Mouse (Mus musculus) T-helper 2 cell (primary cell): ENCODE measurements around the gene Sgca.

Experiments used
- in situ Hi-C: fragments of 300-600 bp; cut with MboI, MseI; formaldehyde crosslinking; loops from one replicate; pipeline ENCODE4 v1.15.1; 2025; ENCODE audit warnings: high pct_unique_total_duplicates

The Sgca gene

DNA sequence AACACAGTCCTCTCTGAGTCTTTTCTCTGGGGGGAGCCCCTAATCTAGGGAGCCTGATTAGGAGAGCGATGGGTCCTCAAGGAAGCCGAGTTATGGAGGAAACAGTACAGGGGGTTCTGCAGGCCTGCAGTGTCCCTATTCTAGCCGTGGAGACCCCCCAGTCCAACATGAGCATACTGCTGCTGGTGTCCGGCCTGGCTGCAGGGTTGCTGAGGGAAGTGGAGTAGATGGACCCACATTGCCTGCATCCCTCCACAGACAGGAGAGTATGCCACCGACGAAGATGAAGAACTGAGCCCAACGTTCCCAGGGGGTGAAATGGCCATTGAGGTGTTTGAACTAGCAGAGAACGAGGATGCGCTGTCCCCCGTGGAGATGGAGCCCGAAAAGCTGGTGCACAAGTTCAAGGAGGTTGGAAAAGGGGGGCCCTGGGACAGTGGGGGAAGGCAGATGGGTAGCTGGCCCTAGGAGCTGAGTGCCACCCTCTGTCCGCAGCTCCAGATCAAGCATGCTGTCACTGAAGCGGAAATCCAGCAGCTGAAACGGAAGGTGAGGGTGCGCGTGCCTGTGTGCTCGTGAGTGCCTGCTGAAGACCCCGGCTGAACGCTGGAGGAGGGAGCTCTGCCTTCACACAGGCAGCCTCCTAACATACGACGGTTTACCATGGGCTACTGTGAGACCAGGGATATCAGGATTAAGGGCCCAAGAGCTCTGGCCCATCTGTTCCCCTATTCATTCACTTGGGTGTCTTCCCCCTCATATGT, 25.6 kb upstream of the Sgca start:
- in situ Hi-C loops: no loop called here

DNA sequence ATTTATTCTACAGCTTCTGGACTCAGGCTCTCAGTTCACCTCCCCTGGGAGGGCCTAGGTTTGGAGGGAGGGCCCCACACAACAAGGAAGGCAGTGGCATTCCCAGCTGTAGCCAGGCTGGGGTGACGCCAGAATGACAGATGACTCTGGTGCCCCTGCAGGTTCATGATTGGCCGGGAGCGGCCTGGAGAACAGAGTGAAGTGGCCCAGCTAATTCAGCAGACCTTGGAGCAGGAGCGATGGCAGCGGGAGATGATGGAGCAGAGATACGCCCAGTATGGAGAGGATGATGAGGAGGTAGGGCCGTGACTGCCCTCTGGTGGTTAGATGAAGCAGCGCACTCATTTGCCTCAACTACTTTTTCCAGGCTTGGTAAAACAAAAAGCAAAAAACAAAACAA, 24.9 kb upstream of the Sgca start:
- in situ Hi-C loops: no loop called here

- in situ Hi-C loops: no loop called here
Observed at GRCm38 (mm10) chr11:95000548-95000947, 24.4 kb upstream of the Sgca start.

DNA sequence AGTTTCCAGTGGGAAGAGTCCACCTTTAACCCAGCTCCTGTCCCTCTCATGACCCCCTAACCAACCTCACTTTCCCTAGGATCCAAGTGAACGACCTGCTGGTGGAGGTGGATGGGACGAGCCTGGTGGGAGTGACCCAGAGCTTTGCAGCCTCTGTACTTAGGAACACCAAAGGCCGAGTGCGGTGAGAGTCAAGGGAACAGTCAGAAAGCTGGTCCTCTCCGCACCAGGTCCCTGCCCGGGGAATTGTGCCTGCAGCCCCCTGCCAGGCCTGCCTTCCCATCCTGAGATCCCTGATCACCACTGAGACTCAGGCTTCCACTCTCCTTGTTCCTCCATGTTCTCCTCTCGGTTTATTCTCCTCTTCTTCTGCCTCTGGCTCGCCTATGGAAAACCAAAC, 24.0 kb upstream of the Sgca start:
- in situ Hi-C loops: no loop called here

DNA sequence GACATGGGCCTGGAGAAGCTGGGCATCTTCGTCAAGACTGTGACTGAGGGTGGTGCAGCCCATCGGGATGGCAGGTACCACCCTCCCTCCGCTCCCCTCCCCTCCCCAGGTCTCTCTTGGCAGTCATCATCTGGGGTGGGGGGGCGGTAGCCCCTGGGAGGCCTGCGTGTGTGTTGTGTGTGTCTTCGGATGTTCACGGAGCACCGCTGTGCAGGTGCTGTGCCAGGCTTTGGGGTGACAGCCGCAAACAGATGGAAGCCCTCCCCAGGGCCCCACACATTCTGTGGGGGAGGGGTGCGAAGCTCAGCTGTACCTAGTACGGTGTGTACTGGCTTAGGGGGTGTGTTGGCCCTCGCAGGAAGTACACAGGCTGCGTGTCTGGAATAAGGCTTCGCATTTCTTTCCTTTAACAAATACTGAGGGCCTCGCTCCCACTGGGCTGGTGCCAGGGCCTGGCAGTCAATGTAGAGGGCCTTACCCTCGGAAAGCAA, 22.0 kb upstream of the Sgca start:
- in situ Hi-C loops: no loop called here

DNA sequence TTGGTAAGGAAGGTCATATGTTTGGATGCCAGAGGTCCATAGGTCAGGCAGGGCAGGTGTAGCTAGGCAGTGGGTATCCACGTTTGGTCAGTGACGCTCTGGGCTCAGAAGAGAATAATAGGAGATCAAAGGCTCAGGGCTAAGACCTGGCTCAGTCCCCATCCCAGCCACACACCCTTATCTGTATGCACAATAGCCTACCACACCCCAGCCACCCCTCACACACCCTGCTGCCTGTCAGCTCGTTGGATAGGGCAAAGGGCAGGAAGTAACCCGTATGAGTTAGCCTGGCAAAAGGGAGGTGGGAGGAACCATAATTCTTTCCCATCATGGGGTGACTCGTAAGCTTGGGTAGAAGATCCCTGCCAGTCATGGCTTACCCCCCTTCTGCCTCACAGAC, 21.5 kb upstream of the Sgca start:
- in situ Hi-C loops: no loop called here

GRCm38 (mm10) chr11:94996984-94997383, 20.9 kb upstream of the Sgca start:
- in situ Hi-C loops: no loop called here

DNA sequence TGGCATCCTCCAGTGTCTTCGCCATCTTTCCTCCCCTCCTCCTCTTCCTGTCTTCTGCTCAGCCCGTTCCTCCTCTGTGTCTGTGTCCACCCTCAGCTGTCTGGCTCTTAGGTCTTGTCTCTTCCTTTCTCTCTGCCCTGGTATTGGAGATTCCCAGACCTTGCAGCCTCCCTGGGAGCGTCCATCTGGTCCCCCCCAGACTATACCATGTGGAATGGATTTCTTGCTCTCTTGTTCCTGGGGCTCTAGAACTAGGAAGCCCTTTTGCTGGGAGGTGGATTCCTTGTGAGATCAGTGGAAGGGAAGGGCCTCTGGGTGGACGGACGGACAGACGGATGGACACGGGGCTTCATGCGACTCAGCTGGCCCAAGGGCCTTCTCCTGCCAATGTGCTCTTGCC, 20.0 kb upstream of the Sgca start:
- in situ Hi-C loops: no loop called here

DNA sequence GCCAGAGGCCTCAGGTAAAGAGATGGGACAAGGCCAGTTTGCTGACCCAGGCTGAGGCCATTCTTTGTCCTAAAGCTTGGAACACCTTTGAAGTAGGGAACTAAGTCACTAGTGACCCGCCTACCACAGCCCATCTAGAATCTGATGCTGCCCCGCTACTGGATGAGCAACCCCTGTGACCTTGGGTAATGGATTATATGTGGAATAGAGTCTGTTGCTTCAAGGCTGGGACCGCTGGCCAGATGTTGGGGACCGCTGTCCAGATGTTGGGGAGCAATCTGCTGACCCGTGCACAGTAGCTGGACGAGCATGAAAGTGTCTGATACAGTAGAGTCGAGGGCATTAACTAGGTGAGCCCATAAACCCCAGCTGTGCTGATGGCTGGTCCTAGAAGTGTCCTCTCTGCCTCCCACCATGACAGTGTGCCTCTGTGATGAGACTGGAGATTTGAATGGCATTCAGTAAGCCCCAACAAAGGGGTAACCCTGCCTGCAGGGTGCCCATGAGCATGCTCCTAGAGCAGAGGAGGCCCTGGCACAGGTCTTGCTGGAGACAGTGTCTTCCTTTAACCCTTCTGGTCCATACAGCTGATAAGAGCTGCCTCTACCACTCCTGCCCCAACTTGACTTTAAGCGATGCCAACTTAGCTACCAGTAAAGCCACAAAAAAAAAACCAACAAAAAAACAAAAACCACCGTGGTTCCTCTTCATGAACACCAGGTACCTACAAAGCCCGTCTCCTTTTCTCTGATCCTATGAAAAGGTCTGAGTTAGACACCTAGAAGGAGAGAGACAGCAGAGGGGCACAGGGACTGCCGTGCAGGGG, 19.0 kb upstream of the Sgca start:
- in situ Hi-C loops: no loop called here

DNA sequence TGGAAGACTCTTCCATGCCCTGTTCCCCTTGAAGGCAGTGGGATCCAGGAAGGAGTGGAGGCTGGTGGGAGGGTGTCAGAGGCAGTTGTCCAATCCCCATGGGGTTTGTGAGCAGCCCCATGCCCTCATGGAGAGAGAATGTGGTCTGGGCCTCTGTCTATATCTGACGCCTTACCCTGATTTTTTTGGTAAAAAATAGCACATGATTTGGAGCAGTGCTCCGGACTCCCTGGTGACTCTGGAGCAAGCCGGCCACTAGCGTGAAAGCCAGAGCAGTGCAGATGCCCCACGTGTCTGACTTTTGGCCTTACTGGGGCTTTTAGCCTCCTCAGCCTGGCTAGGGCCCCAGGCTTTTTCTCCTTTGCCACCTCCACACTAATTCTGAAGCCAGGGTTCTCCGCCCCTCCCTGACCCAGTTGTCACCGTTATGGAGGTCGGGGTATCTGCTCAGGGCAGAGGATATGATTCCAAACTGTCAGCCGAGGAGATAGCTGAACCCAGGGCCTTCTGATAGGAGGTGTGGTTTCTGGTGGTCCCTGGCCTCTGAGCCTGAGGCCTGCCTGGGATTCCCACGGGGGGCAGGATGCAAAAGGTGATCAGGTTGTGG, 18.2 kb upstream of the Sgca start:
- in situ Hi-C loops: no loop called here

- in situ Hi-C loops: no loop called here
Observed at GRCm38 (mm10) chr11:94992754-94993606, 16.9 kb upstream of the Sgca start.

- in situ Hi-C loops: no loop called here
Observed at GRCm38 (mm10) chr11:94992480-94992753, 16.3 kb upstream of the Sgca start.

- in situ Hi-C loops: no loop called here
Observed at GRCm38 (mm10) chr11:94991641-94992479, 15.7 kb upstream of the Sgca start.

DNA sequence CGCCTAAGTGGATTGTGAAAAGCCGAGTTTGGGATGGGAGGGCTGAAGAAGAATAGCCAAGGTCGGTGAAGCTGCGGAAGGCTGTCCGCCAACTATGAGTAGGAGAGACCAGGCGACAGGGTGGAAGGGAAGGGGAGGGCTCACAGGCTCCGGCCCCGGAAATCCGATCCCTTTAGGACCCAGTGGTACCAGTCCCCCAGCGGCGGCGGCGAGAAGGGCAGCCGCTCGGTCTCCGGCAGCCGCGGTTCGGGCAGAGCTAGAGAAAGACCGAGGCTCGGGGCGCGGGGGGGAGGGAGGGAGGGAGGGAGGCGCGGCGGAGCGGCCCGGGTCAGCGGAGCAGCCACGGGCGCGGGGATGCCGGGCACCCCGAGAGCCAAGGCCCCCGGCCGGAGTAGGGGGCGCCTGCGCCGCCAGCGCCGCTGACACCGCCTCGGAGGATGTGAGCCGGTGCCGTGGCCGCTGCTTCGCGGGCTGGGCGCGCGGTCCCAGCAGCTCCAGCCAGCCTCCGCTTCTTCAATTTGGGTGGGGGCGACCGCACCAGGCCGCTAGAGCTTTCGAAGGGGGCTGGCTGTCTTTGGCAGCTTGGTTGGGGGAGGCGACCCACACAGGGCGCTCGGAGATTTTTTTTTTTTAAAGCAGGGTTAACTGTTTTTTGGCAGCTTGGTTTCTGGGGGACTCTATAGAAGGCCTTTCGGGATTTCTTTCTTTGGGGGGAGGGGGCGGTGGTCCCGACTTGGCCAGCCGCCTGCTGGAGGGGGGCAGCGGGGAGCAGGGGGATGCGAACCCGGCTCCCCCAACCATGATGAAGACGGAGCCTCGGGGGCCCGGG, 14.8 kb upstream of the Sgca start, which contains the start of gene Ppp1r9b:
TSS of gene Ppp1r9b (plus strand) at position 287 of the 829 bp plus-strand sequence.
- in situ Hi-C loops: no loop called here

DNA sequence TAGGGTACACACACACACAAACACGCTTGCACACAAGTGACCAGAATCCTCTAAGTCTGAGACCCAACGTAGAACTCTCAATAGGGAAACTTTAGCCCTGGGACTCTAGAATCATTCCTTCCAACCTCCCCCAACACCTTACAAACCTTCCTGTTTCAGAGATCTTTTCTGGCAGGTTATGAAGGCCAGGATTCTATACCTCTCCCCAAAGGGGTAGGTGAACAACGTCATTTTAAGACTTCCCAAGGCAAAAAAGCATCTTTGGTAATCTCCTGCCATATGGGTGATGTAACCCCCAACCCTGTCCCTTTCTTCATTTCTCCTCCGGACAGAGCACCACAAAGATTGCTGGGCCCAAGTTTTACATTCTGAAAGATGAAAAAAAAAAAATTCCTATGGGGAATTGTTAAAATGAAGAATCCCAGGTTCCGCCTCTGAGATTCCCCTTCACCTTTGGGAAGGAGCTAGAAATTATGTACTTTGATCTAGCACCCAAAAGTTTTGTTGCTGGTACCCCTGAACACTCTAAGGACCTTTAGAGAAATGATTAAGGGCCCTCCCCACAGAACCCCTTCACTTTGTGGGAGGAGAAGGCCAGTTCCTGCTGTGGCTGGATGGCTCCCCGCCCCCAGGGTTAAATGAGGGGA, 14.1 kb upstream of the Sgca start:
- in situ Hi-C loops: no loop called here

- in situ Hi-C loops: no loop called here
Observed at GRCm38 (mm10) chr11:94989562-94990017, 13.5 kb upstream of the Sgca start.

- in situ Hi-C loops: no loop called here
Observed at GRCm38 (mm10) chr11:94988780-94989561, 12.8 kb upstream of the Sgca start.

DNA sequence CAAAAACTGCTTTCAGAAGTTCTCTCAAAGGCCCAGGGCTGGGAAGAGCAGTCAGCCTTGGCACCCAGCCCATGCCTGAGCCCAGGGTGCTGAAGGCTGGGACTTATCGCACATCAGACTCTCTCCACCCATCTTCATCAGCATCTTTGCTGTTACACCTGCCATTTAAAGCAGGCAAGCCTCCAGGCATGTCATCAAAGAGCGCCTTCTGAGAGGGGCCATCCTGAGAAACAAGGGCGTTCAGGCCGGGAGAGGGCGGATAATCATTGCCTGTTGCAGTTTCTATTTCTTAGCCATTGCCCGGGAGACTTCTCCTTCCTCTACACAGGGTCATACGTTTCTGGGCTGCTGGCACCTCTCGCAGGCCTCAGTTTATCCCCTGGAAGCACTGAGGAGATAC, 11.7 kb upstream of the Sgca start:
- in situ Hi-C loops: no loop called here
